Mouse (Mus musculus): ENCODE results near the gene Olfr205.
"Not testable (repeated sequence)": the region's sequence is repeated elsewhere in the genome, so short reads cannot be mapped to it uniquely, and the experiment has no call there.

Olfr205 gene

GRCm38 (mm10) chr16:59331038-59331437, at the start of gene Olfr205:
TSS of gene Olfr205 (minus strand) at chr16:59331138.
- no peak for DNase-seq

- no peak for DNase-seq
Measured at GRCm38 (mm10) chr16:59363893-59364292, 33.0 kb upstream of the Olfr205 start, which contains the start of gene Olfr209. TSS of gene Olfr209 (minus strand) at chr16:59363993.

GRCm38 (mm10) chr16:59349146-59349545, 18.2 kb upstream of the Olfr205 start, which contains the start of gene Olfr206:
TSS of gene Olfr206 (minus strand) at chr16:59349246.
- DNase-seq, result no peak

GRCm38 (mm10) chr16:59323262-59323661, 7.7 kb downstream of the Olfr205 start:
- not testable (repeated sequence) for DNase-seq

- no peak for DNase-seq
Measured at GRCm38 (mm10) chr16:59318148-59318547, 12.8 kb downstream of the Olfr205 start, which contains the start of gene Olfr204. TSS of gene Olfr204 (minus strand) at chr16:59318248.

GRCm38 (mm10) chr16:59298581-59298980, 32.4 kb downstream of the Olfr205 start, which contains the start of gene Olfr203:
TSS of gene Olfr203 (plus strand) at chr16:59298881.
- DNase-seq, result no peak

GRCm38 (mm10) chr16:59287576-59287975, 43.4 kb downstream of the Olfr205 start:
- DNase-seq, result not testable (repeated sequence)

GRCm38 (mm10) chr16:59286693-59287092, 44.2 kb downstream of the Olfr205 start, which contains the start of gene Olfr202:
TSS of gene Olfr202 (minus strand) at chr16:59286793.
- DNase-seq, result no peak

GRCm38 (mm10) chr16:59283476-59283875, 47.5 kb downstream of the Olfr205 start:
- no peak for DNase-seq

- no peak for DNase-seq
Measured at GRCm38 (mm10) chr16:59280542-59280941, 50.4 kb downstream of the Olfr205 start.

Measured in embryo, embryonic 11 days (tissue).